Mouse (Mus musculus) myocyte (in vitro differentiated cells): ENCODE measurements around the gene Gm37240.

Experiments
- E2F4 ChIP-seq: IDR thresholded peaks from one replicate; pipeline ENCODE4 v1.6.1; 2011; ENCODE audit warnings: mild to moderate bottlenecking, control low read depth, moderate library complexity; ENCODE audit not compliant: insufficient read depth
- MAX ChIP-seq: IDR thresholded peaks from one replicate; pipeline ENCODE4 v1.6.1; 2011; ENCODE audit warnings: low read depth, mild to moderate bottlenecking, control low read depth
- MYOG ChIP-seq, 3 experiments: IDR thresholded peaks; one replicate each; pipeline ENCODE4 v1.6.1; 2011; ENCODE audit warnings: control low read depth in 2 of 3, low read depth in 2 of 3, mild to moderate bottlenecking in 2 of 3; ENCODE audit not compliant: insufficient read length in 2 of 3, control insufficient read depth in 1 of 3, insufficient read depth in 1 of 3
- POLR2A ChIP-seq: IDR thresholded peaks from one replicate; pipeline ENCODE4 v1.6.1; 2011; ENCODE audit warnings: low read depth, mild to moderate bottlenecking, control low read depth, moderate library complexity; ENCODE audit not compliant: insufficient read length
- POLR2AphosphoS2 ChIP-seq: IDR thresholded peaks from one replicate; pipeline ENCODE4 v1.6.1; 2011; ENCODE audit warnings: low read depth, control low read depth; ENCODE audit not compliant: insufficient read length
- REST ChIP-seq: IDR thresholded peaks from one replicate; pipeline ENCODE4 v1.6.1; 2011; ENCODE audit warnings: mild to moderate bottlenecking, control low read depth, moderate library complexity; ENCODE audit not compliant: insufficient read depth, insufficient read length
- TCF12 ChIP-seq: IDR thresholded peaks from one replicate; pipeline ENCODE4 v1.6.1; 2011; ENCODE audit warnings: mild to moderate bottlenecking, control low read depth; ENCODE audit not compliant: poor library complexity, insufficient read depth, severe bottlenecking
- TCF3 ChIP-seq: IDR thresholded peaks from one replicate; pipeline ENCODE4 v1.6.1; 2011; ENCODE audit warnings: low read depth, control low read depth; ENCODE audit not compliant: insufficient read length
- USF1 ChIP-seq: IDR thresholded peaks from one replicate; pipeline ENCODE4 v1.6.1; 2011; ENCODE audit warnings: low read depth, mild to moderate bottlenecking, control low read depth, moderate library complexity

- no peak for TF ChIP-seq POLR2A
- no peak for TF ChIP-seq E2F4
- TF ChIP-seq TCF3 = no peak
- TF ChIP-seq TCF12 = no peak
- TF ChIP-seq POLR2AphosphoS2 = no peak
- TF ChIP-seq REST = no peak
- TF ChIP-seq MYOG (IDR thresholded peaks at IDR 0.05; ENCODE audit: control insufficient read depth in 1 of 3, insufficient read depth in 1 of 3, insufficient read length in 2 of 3, low read depth in 2 of 3) = peak in 2 of 3 experiments; percentile 23 to 82
- no peak for TF ChIP-seq MAX
- no peak for TF ChIP-seq USF1
These were observed 898.4 kb downstream of the Gm37240 start for GRCm38 (mm10) chr3:84988880-84989279.
